ENCODE assay signal across 21 mouse cellular contexts in genomic region chr15:49647361-49647760, GRCm38 (mm10).
"Had no signal": no experiment of that assay in that cellular context is flagged by ENCODE, and none has a peak within 500 bp of the region (broad histone marks: within the 10 kb centered on the region; RNA-seq: fewer than 3 reads in every experiment).

No protein-coding gene starts in this region.

- H3K4me3 ChIP-seq: heart, adult 2 months; heart, embryonic 13.5 days; heart, embryonic 15.5 days; hindbrain, embryonic 13.5 days; hindbrain, embryonic 15.5 days; layer of hippocampus, adult 2 months; left cerebral cortex, adult 2 months; limb, embryonic 10.5 days; limb, embryonic 12.5 days; liver, embryonic 13.5 days; liver, embryonic 15.5 days had no signal

- H3K9me3 ChIP-seq: heart, embryonic 13.5 days; heart, embryonic 15.5 days; hindbrain, embryonic 13.5 days; hindbrain, embryonic 15.5 days; limb, embryonic 10.5 days; limb, embryonic 12.5 days; liver, embryonic 13.5 days; liver, embryonic 15.5 days had no signal

- H3K36me3 ChIP-seq: heart, embryonic 13.5 days; heart, embryonic 15.5 days; hindbrain, embryonic 13.5 days; hindbrain, embryonic 15.5 days; limb, embryonic 10.5 days; limb, embryonic 12.5 days; liver, embryonic 13.5 days; liver, embryonic 15.5 days had no signal

- H3K27ac ChIP-seq: heart, adult 2 months; heart, embryonic 13.5 days; heart, embryonic 15.5 days; hindbrain, embryonic 13.5 days; hindbrain, embryonic 15.5 days; hindbrain, postnatal 0 days; layer of hippocampus, adult 2 months; left cerebral cortex, adult 2 months; limb, embryonic 10.5 days; limb, embryonic 12.5 days; liver, embryonic 13.5 days; liver, embryonic 15.5 days had no signal

- H3K9ac ChIP-seq: heart, embryonic 13.5 days; heart, embryonic 15.5 days; hindbrain, embryonic 13.5 days; hindbrain, embryonic 15.5 days; limb, embryonic 12.5 days; liver, embryonic 13.5 days; liver, embryonic 15.5 days had no signal

- H3K4me1 ChIP-seq: heart, embryonic 13.5 days; heart, embryonic 15.5 days; hindbrain, embryonic 13.5 days; hindbrain, embryonic 15.5 days; limb, embryonic 10.5 days; limb, embryonic 12.5 days; liver, embryonic 13.5 days; liver, embryonic 15.5 days had no signal

- H3K27me3 ChIP-seq: heart, embryonic 13.5 days; heart, embryonic 15.5 days; hindbrain, embryonic 13.5 days; hindbrain, embryonic 15.5 days; limb, embryonic 12.5 days; liver, embryonic 13.5 days; liver, embryonic 15.5 days had no signal

- DNase-seq: gastrocnemius, postnatal 14 days; gastrocnemius, postnatal 36 days; heart, adult 2 months; heart, postnatal 14 days; heart, postnatal 36 days; kidney, adult 11 months; kidney, adult 8-10 months; kidney, postnatal 10 days; kidney, postnatal 25 days; liver; liver, embryonic 13.5 days had no signal
